Comparison of ENCODE assay signal across 17 mouse cellular contexts in the genomic region with DNA sequence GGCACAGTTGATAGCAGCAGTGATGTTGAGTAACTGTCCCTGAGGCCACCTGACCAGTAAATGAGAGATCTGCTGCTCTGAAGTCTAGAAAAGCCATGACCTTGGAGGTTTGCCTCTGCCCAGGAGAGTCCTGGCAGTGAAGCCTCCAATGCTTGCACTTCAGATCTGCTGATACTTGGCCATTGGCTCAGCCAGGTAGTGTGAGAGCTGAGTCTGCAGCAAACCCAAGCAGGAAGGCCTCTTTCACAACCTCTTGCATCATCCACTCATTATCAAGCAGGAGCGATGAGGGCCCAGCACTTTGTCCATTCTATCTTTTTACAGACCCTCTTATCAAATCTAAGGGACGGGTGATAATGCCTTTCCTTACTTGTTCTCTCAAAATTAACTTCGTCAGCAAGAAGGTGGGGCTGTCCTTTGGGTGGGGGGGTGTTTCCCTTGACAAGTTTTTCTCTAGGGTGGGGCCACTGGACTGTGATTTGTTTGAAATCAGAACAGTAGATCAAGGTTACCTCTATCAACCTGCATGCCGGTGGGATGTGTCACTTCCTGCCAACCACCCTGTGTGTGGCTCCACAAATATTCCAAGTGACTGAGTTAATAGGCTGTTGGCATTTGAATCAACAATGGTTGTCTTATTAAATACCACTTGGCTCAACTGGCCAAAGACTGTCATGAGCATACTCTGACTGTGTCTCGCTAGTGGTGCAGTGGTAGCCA. TPM values are rescaled to one million over a fixed set of nuclear protein-coding genes. Genes with fewer than 3 reads are reported as not detected.
DNase-seq lines count a peak whose midpoint lies in the region; ATAC-seq and TF ChIP-seq lines count a peak whose summit lies in the region.
"Had no signal": no experiment of that assay in that cellular context is flagged by ENCODE, and none has a peak within 500 bp of the region (broad histone marks: within the 10 kb centered on the region; RNA-seq: fewer than 3 reads in every experiment).

No protein-coding gene starts in this region.

- H3K79me2 ChIP-seq in MEL (ENCODE audit: control insufficient read depth, insufficient read depth, low read length, poor library complexity), result peaks cover 80% of the 10 kb centered on the region

- no peaks in the 10 kb centered on the region for H3K9me3 ChIP-seq in MEL (replicated peaks; ENCODE audit: insufficient read depth, low read length)
- H3K9me3 ChIP-seq in liver, embryonic 13.5 days (replicated peaks), result no peaks in the 10 kb centered on the region
- H3K9me3 ChIP-seq: forebrain, embryonic 12.5 days; kidney, embryonic 15.5 days; megakaryocyte, embryonic 14.5 days; neural tube, embryonic 12.5 days had no signal

- peak; percentile 4; the same call in 1 of the 2 replicates for ATAC-seq in liver, embryonic 13.5 days (ENCODE audit: low read depth)

- H3K36me3 ChIP-seq in MEL (ENCODE audit: control insufficient read depth in 1 of 2, insufficient read depth in 2 of 2, low read length in 2 of 2), result peaks cover 18 to 45% of the 10 kb centered on the region in 2 experiments
- H3K36me3 ChIP-seq in liver, embryonic 13.5 days, result peaks cover 12% of the 10 kb centered on the region
- H3K36me3 ChIP-seq: forebrain, embryonic 12.5 days; kidney, embryonic 15.5 days; neural tube, embryonic 12.5 days had no signal

- TF ChIP-seq CTCF in MEL (IDR thresholded peaks at IDR 0.05 in 2 of 3, conservative IDR thresholded peaks at IDR 0.05 in 1 of 3; ENCODE audit: control insufficient read depth in 1 of 3, insufficient read depth in 1 of 3, low read depth in 2 of 3, low read length in 3 of 3, poor library complexity in 1 of 3, severe bottlenecking in 1 of 3), result no peak

- peak overlapping the region; percentile 11 for H3K4me2 ChIP-seq in liver, embryonic 13.5 days
- H3K4me2 ChIP-seq: forebrain, embryonic 12.5 days; kidney, embryonic 15.5 days; neural tube, embryonic 12.5 days had no signal

- WGBS in liver, embryonic 13.5 days (ENCODE audit: insufficient replicate concordance), result 27% methylated on average over 5 of the region's 5 CpGs

- no peak overlapping the region for H3K4me3 ChIP-seq in MEL (ENCODE audit: control insufficient read depth in 1 of 2, insufficient read depth in 1 of 2, low read depth in 2 of 2, low read length in 2 of 2)
- no peak overlapping the region for H3K4me3 ChIP-seq in liver, embryonic 13.5 days (replicated peaks)
- H3K4me3 ChIP-seq: forebrain, embryonic 12.5 days; kidney, embryonic 15.5 days; megakaryocyte, embryonic 14.5 days; neural tube, embryonic 12.5 days had no signal

- peaks cover 31 to 35% of the 10 kb centered on the region in 2 experiments for H3K4me1 ChIP-seq in MEL (ENCODE audit: control insufficient read depth in 1 of 2, insufficient read depth in 2 of 2, low read length in 2 of 2)
- H3K4me1 ChIP-seq in liver, embryonic 13.5 days (replicated peaks), result peaks cover 87% of the 10 kb centered on the region

- no peak for TF ChIP-seq RAD21 in MEL (IDR thresholded peaks at IDR 0.05; ENCODE audit: low read depth, low read length)

- H3K27ac ChIP-seq in MEL (ENCODE audit: control insufficient read depth, low read depth, low read length), result peak overlapping the region; percentile 73
- H3K27ac ChIP-seq in liver, embryonic 13.5 days, result peak overlapping the region; percentile 76
- H3K27ac ChIP-seq: forebrain, embryonic 12.5 days; kidney, embryonic 15.5 days; neural tube, embryonic 12.5 days had no signal

- peak; percentile 76 for DNase-seq in MEL (ENCODE audit: low read depth, low spot score)
- DNase-seq in adrenal gland, postnatal 14 days, result peak; percentile 67
- no peak for DNase-seq in liver, embryonic 13.5 days
- DNase-seq in lung, postnatal 4 days, result peak; percentile 36 to 73
- no peak for DNase-seq in heart, postnatal 10 days
- no peak for DNase-seq in thymus, postnatal 10 days (ENCODE audit: low spot score in 2 of 2)
- no peak for DNase-seq in right cerebral cortex, adult 2 months (ENCODE audit: low spot score in 2 of 2)
- no peak for DNase-seq in left cerebral cortex, adult 11 months (ENCODE audit: low spot score)
- DNase-seq: gastrocnemius, postnatal 36 days; heart, postnatal 4 days; layer of hippocampus, postnatal 36 days; right cerebral cortex, adult 18-20 months; thymus, adult 2 months had no signal

- TF ChIP-seq EP300 in MEL (IDR thresholded peaks at IDR 0.05; ENCODE audit: low read depth in 1 of 2, low read length in 2 of 2), result peak in 1 of 2 experiments; percentile 77; a peak in 1 of 4 replicates

- TF ChIP-seq POLR2A in MEL (IDR thresholded peaks at IDR 0.05; ENCODE audit: control insufficient read depth in 1 of 2, insufficient read depth in 1 of 2, low read depth in 1 of 2, low read length in 2 of 2, poor library complexity in 1 of 2), result 0 out of 4 replicates have a peak, but pooled peaks of 1 of the 2 experiments have one; percentile 20

- no peaks in the 10 kb centered on the region for H3K27me3 ChIP-seq in MEL (ENCODE audit: control insufficient read depth in 1 of 2, insufficient read depth in 2 of 2, low read length in 2 of 2)
- no peaks in the 10 kb centered on the region for H3K27me3 ChIP-seq in liver, embryonic 13.5 days
- H3K27me3 ChIP-seq: forebrain, embryonic 12.5 days; kidney, embryonic 15.5 days; megakaryocyte, embryonic 14.5 days; neural tube, embryonic 12.5 days had no signal

- peak overlapping the region; percentile 29 for H3K9ac ChIP-seq in MEL (ENCODE audit: control insufficient read depth, low read depth, low read length, poor library complexity, severe bottlenecking)
- H3K9ac ChIP-seq in liver, embryonic 13.5 days, result peak overlapping the region; percentile 32; the same call in 1 of the 2 replicates
- H3K9ac ChIP-seq: forebrain, embryonic 12.5 days; kidney, embryonic 15.5 days; neural tube, embryonic 12.5 days had no signal

- intact Hi-C loops in heart, postnatal 10 days (cut with DNase I), result no loop called here

TF ChIP-seq in MEL, 35 proteins besides CTCF, POLR2A, EP300 and RAD21 (continues in another document):
- no peak for TF ChIP-seq MYC (IDR thresholded peaks at IDR 0.05; ENCODE audit: low read depth, low read length)
- no peak for TF ChIP-seq ZKSCAN1 (IDR thresholded peaks at IDR 0.05; ENCODE audit: low read depth, low read length)
- no peak for TF ChIP-seq MAZ (IDR thresholded peaks at IDR 0.05; ENCODE audit: low read depth, low read length)
- peak; percentile 51; the same call in 1 of the 2 replicates for TF ChIP-seq GATA1 (IDR thresholded peaks at IDR 0.05; ENCODE audit: low read depth, low read length)
- peak; percentile 35; the same call in 1 of the 2 replicates for TF ChIP-seq KAT2A (conservative IDR thresholded peaks at IDR 0.05; ENCODE audit: low read depth, low read length)
- TF ChIP-seq E2F4 (IDR thresholded peaks at IDR 0.05; ENCODE audit: borderline replicate concordance, low read depth, low read length), result no peak
- peak; percentile 16; the same call in 1 of the 2 replicates for TF ChIP-seq BHLHE40 (IDR thresholded peaks at IDR 0.05; ENCODE audit: borderline replicate concordance, low read depth, low read length)
- no peak for TF ChIP-seq MAX (IDR thresholded peaks at IDR 0.05; ENCODE audit: low read length)
- TF ChIP-seq USF1 (IDR thresholded peaks at IDR 0.05; ENCODE audit: low read depth, low read length), result peak; percentile 44; the same call in 1 of the 2 replicates
- TF ChIP-seq TBP (IDR thresholded peaks at IDR 0.05; ENCODE audit: low read depth, low read length), result no peak
- TF ChIP-seq MAFK (IDR thresholded peaks at IDR 0.05; ENCODE audit: borderline replicate concordance, low read depth, low read length), result no peak
- no peak for TF ChIP-seq GABPA (IDR thresholded peaks at IDR 0.05; ENCODE audit: low read depth, low read length)
- TF ChIP-seq MXI1 (IDR thresholded peaks at IDR 0.05; ENCODE audit: low read depth, low read length), result no peak; the same call in 1 of the 2 replicates
- no peak for TF ChIP-seq HCFC1 (IDR thresholded peaks at IDR 0.05; ENCODE audit: low read depth, low read length)
- TF ChIP-seq ETS1 (IDR thresholded peaks at IDR 0.05; ENCODE audit: low read depth, low read length), result peak; percentile 81
- TF ChIP-seq CHD1 (IDR thresholded peaks at IDR 0.05; ENCODE audit: low read depth, low read length), result no peak
- no peak for TF ChIP-seq ZNF384 (IDR thresholded peaks at IDR 0.05; ENCODE audit: low read depth, low read length)
- TF ChIP-seq SIN3A (IDR thresholded peaks at IDR 0.05; ENCODE audit: low read length), result 0 out of 2 replicates have a peak, but pooled peaks have one; percentile 42
- peak; percentile 83 for TF ChIP-seq RCOR1 (IDR thresholded peaks at IDR 0.05; ENCODE audit: low read depth, low read length)

RNA-seq across cellular contexts. Expression of a gene that starts 6.1 kb away (rescaled TPM):
- 248 and 318 TPM in 2 replicates for total RNA-seq in MEL (2012; rRNA removed)
- polyA plus RNA-seq in MEL (2012; ENCODE audit: insufficient read depth in 1 of 2, insufficient read length in 2 of 2, low read depth in 1 of 2, low replicate concordance in 2 of 2, missing spikeins in 1 of 2), result 100 to 1,000 TPM in 1 of 2 experiments, not detected in 1; 223 TPM
- 80.5 and 115 TPM in 2 replicates for total RNA-seq in adrenal gland, postnatal 14 days (2021)
- polyA plus RNA-seq in liver, embryonic 13.5 days (2015; fragmentation: Nextera tagmentation; extraction: Ambion mirVana), result 116 and 134 TPM in 2 replicates
- total RNA-seq in heart, postnatal 10 days (2021), result 10 to 100 TPM; 17.0 to 18.9 TPM

RNA-seq across cellular contexts. Expression of a gene that starts 16.8 kb away (rescaled TPM):
- total RNA-seq in MEL (2012; rRNA removed), result 0.65 and 1.1 TPM in 2 replicates
- polyA plus RNA-seq in MEL (2012; ENCODE audit: insufficient read depth in 1 of 2, insufficient read length in 2 of 2, low read depth in 1 of 2, low replicate concordance in 2 of 2, missing spikeins in 1 of 2), result 1 to 10 TPM in 1 of 2 experiments, not detected in 1; 2.4 TPM
- not detected in 2 replicates for total RNA-seq in adrenal gland, postnatal 14 days (2021)
- not detected in 2 replicates for polyA plus RNA-seq in liver, embryonic 13.5 days (2015; fragmentation: Nextera tagmentation; extraction: Ambion mirVana)
- total RNA-seq in heart, postnatal 10 days (2021), result under 1 TPM in 1 of 2 experiments, not detected in 1; 0.07 TPM
- total RNA-seq: heart, postnatal 4 days had no signal
- polyA plus RNA-seq: forebrain, embryonic 12.5 days; neural tube, embryonic 12.5 days had no signal

RNA-seq across cellular contexts. Expression of a gene that starts 58.0 kb away (rescaled TPM):
- total RNA-seq in MEL (2012; rRNA removed), result 101 and 109 TPM in 2 replicates
- polyA plus RNA-seq in MEL (2012; ENCODE audit: insufficient read depth in 1 of 2, insufficient read length in 2 of 2, low read depth in 1 of 2, low replicate concordance in 2 of 2, missing spikeins in 1 of 2), result 100 to 1,000 TPM in 1 of 2 experiments, 10 to 100 TPM in 1; 95.6 to 114 TPM
- total RNA-seq in adrenal gland, postnatal 14 days (2021), result 39.2 and 41.2 TPM in 2 replicates
- 64.9 and 74.9 TPM in 2 replicates for polyA plus RNA-seq in liver, embryonic 13.5 days (2015; fragmentation: Nextera tagmentation; extraction: Ambion mirVana)
- total RNA-seq in heart, postnatal 10 days (2021), result 10 to 100 TPM; 23.9 to 24.6 TPM

RNA-seq across cellular contexts. Expression of a gene that starts 58.3 kb away (rescaled TPM):
- total RNA-seq in MEL (2012; rRNA removed), result 33.8 and 42.8 TPM in 2 replicates
- 100 to 1,000 TPM in 1 of 2 experiments, 10 to 100 TPM in 1; 37.2 to 119 TPM for polyA plus RNA-seq in MEL (2012; ENCODE audit: insufficient read depth in 1 of 2, insufficient read length in 2 of 2, low read depth in 1 of 2, low replicate concordance in 2 of 2, missing spikeins in 1 of 2)
- total RNA-seq in adrenal gland, postnatal 14 days (2021), result 32.3 and 36.5 TPM in 2 replicates
- 16.7 and 18.2 TPM in 2 replicates for polyA plus RNA-seq in liver, embryonic 13.5 days (2015; fragmentation: Nextera tagmentation; extraction: Ambion mirVana)
- total RNA-seq in heart, postnatal 10 days (2021), result 10 to 100 TPM; 20.3 to 21.5 TPM

Comparison
In these comparisons a context has a peak if more than half of its experiments do, and no peak if none do; other contexts are left out.
1. DNase-seq: peak in MEL (single experiment), adrenal gland, postnatal 14 days (single experiment) and lung, postnatal 4 days (2 of 2); none in liver, embryonic 13.5 days (single experiment), heart, postnatal 10 days (0 of 2), thymus, postnatal 10 days (0 of 2), right cerebral cortex, adult 2 months (0 of 2) and left cerebral cortex, adult 11 months (single experiment).